Mouse (Mus musculus) layer of hippocampus, adult 18-20 months (tissue): Measurements from ENCODE around the gene Zdhhc11. TPM values are rescaled to one million over a fixed set of nuclear protein-coding genes. Genes with fewer than 3 reads are reported as not detected.
A peak's percentile ranks its signal among the peaks of the same experiment; 100 is the strongest.
"Not testable (repeated sequence)": the region's sequence is repeated elsewhere in the genome, so short reads cannot be mapped to it uniquely, and the experiment has no call there.

Experiments used
- DNase-seq, 2 experiments: peaks; one replicate each; pipeline ENCODE4 v3.0.0; 2022; ENCODE audit warnings: low spot score in 2 of 2
- total RNA-seq, 2 experiments: library from RNA; stranded (reverse); gene quantifications; 2 replicates each; pipeline ENCODE4 v1.2.3; 2021

Zdhhc11 gene
- total RNA-seq, 2 experiments from 2014 or later = not detected

DNA sequence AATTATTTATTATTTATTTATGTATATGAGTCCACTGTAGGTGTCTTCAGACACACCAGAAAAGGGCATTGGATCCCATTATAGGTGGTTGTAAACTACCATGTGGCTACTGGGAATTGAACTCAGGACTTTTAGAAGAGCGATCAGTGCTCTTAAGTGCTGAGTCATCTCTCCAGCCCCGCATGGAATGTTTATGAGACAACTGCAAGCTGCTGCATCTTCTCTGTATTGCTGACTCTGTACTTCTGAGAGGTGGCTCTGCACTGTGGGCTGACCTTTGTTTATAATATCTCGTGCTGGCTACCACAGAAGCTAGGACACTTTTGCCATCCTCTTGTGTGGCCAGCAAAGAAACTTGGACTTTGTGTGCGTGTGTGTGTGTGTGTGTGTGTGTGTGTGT is 37.8 kb downstream of the Zdhhc11 start:
- no peak for DNase-seq

DNA sequence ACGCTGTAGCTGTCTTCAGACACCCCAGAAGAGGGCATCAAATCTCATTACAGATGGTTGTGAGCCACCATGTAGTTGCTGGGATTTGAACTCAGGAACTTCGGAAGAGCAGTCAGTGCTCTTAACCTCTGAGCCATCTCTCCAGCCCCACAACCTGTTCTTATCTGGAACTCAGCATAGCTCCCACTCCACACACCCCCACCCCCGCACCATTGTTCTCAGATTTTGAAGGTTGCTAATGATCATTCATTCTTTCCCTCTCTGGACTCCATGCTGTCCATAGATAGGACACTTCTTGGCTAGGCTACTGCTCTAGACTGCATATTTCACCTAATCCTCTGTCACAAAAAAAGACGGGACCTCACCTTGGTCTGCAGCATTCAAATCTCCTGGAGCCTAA is 43.2 kb downstream of the Zdhhc11 start:
- not testable (repeated sequence) for DNase-seq

DNA sequence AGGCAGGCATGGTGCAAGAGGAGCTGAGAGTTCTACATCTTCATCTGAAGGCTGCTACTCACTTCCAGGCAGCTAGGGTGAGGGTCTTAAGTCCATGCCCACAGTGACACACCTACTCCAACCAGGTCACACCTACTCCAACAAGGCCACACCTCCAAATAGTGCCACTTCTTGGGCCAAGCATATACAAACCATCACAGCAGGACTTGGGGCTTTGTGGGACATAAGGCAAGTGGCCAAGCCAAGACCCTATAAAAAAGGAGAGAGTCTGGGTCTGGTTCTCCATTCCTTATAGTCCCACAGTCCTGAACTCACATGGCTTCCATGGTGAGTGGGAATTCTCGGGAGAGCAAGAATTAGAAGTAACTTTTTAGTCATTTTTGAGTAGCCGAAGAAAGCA is 44.6 kb downstream of the Zdhhc11 start:
- DNase-seq = not testable (repeated sequence)

DNA sequence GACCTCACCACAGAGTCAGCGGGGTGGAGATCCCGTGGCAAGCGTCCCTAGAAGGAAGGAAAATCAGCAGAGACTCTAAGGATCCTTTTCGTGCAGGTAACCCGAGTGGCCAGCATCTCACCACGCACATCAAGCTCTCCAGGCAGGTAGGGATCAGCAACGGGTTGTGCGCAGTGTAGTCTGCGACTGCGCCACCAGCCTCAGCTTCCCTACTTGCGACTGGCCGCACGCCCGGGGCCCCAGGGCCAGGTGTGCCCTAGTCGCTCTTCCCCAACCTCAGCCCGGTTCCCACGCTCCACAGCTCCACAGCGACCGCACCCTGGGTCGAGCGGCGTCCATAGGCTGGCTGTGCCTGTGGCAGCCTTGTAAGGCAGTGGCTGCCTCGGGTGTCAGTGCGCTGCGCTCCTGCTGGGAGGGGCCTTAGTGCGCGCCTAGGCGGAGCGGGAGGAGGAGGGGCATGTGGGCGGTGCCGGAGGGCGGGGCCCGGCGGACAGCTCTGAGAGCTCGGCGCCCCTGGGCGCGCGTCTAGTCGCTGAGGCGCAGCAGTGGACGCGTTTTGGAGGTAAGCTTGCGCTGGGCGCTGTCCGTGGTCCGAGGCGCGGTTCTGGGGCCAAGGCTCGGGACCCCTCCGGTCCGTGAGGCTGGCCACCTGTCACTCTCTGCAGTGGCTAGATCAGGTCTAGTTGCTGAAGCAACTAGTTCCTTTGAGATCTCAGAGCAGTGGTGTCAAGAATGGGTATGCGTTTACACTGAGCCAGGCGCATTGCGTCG is 45.5 kb downstream of the Zdhhc11 start, which contains the start of gene Tppp:
Tppp (plus strand) TSS at position 460 of the 771 bp plus-strand sequence.
- peak; percentile 94 to 97 for DNase-seq

DNA sequence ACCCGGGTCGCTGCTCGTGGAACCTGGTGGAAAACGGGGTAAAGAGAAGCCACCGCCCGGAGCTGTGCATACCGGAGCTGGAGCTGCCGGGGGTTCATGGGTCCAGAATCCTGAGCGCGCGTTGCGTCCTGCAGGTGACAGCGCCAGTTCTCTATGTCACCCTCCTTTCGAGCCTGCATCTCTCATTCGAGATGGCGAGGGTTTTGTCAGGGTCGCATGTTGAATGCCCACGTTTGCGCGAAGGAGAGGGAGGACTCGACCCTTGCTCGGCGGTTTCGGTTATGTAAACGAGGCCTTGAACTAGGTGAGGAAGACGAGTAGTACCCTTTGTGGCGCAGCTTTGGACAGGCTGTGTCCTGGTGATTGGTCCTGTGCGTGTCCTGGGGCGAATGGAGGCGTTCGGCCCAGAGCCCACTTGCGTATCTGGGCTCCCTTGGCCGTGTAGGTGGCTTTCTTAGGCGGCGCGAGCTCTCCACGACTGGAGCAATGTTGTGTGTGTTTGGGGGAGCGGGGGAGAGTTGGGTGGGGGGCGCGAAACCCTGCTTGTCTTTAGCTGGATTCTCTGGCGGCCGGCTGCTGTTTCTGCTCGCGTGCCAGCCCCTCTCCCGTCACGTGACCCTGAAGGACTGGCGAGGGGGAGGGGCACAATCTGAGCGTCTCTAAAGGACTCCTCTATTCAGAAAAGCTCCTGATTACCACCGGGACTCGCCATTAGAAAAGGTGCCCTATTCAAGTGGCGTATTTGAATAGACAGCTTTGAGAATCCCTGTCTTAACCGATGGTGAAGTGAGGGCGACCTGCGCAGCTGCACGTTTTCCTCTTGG is 46.4 kb downstream of the Zdhhc11 start:
- peak; percentile 80 to 90 for DNase-seq

DNA sequence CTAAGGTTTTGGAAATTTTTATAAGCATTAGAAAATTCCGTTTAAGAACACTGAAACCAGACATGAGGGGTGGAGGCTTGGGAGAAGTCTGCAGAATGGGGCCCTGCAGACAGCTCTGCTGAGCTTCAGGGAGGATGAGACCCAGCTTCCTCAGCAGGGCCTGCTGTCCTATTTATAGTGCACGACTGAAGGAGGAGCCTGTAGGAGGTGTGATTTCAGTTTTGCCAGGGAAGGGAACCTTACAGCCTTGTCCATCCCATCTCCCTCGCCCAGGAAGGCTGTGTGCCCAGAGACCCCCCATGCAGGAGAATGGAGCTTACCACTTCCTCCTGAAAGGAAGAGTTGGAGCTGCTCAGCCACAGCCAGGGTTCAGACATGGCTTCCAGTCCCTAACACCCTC is 47.0 kb downstream of the Zdhhc11 start:
- DNase-seq = peak; percentile 39 to 51

DNA sequence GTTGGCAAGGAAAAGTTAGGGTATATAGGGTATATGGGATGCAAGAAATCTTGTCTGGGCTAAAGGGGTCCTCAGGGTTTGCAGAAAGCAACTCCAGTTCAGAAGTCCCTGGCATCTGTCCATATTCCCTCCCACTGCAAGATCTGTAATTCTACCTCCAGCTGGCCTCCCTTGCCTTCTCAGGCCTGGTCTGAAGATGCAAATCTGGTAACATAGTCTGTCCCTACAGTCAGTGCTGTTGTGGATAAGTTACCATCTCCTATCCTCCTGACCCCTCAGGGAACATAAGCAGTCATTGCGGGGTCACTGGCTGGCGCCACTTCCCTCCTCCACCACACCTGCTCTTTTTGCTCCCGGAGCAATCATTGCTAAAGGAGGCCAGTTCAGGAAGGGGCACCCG is 52.3 kb downstream of the Zdhhc11 start:
- DNase-seq = no peak

DNA sequence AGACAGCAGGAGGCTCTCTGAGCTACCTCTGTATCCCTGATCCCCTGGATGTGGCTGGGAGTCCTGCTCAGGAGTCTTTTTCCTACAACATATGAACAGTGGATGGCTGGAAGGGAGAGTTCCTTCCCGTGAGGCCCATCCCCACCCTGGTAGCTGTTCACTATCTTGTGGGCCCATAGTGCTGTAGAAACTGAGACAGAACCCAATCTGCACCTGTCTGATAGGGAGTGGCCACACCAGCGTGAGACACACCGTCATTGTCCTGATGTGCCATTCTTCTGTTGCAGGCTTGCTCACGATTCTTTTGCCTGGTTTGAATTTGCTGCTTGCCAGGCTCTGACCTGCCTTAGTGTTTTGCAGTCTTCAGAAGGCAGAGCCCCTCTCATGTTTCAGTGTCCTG is 53.8 kb downstream of the Zdhhc11 start:
- no peak for DNase-seq

DNA sequence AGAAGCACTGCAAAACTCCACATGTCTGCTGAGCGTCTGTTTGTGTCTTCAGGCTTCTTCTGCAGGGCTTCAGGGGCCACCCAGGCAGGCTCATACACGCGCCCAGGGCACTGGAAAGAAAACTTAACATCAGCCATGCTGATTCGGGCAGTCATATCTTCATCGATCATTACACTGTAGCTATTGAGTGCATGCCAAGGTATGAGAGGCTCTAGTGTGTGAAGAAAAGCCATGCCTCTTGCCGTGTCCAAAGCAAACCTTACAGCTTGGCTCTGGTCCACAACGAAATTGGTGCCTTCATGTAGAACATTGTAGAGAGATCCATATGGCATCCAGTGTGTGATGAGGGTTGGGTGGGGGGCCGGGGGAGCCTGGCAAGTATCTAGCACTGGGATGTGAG is 55.4 kb downstream of the Zdhhc11 start:
- DNase-seq = not testable (repeated sequence)

DNA sequence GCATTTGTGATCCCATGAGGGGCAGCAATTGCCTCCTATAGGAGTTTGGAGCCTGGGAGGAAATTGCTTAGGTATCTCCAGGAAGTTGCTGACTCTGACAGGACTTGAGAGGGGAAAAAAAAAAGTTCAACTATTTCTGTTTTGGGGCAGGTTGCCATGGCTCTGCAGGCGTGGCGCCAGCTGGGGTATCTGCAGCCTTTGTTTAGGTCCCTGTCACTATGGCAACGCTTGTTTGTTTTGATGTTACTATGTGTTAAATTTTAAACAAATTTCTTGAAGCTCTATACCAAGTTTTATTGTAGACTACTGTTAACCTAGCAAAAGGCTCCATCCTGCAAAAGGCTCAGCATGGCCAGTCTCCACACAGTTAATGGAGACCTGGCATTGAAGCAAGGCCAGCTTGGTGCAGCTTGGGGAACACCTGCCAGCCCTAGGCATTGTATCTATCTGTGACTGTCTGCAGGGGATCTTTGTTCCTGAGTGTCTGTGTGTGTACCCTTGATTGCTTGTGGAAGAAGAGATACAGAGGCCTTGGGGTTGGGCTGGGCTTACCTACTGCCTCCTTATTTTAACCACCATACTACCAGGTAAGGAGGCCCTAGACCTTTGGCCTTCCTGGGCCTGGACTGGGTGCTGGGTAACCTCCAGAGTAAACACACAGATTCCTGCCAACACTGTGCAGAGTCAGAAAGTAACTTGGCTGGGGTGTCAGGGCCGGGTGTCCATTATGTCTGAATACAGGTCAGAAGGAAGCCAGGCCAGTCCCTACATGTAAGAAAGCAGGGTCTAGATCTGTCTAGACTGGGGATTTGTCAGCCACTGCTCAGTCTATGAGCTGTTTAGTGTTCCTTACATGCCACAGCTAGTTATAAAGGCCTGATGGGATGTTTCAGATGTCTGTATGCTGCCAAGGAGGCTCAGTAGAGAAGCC is 61.8 kb downstream of the Zdhhc11 start:
- DNase-seq = peak in 1 of 2 experiments; percentile 66

DNA sequence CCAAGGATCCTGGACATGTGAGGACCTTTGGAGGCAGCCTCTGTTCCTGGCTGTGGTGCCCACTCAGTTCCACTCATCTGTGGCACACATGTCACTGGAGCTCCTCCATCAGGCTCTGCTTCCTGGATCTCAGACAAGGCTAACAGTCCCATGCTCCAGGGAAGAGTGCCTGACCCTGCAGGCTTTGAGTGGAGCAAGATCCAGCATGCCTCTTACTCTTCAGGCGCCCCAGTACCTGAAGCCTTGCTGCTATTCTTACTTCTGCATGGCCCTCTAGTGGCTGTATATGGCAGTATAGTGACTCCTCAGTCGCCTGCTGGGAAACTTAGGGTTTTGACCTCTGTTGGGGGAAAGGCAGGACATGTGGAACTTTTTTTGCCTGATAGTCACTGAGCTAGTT is 62.6 kb downstream of the Zdhhc11 start:
- peak in 1 of 2 experiments; percentile 52 for DNase-seq

DNA sequence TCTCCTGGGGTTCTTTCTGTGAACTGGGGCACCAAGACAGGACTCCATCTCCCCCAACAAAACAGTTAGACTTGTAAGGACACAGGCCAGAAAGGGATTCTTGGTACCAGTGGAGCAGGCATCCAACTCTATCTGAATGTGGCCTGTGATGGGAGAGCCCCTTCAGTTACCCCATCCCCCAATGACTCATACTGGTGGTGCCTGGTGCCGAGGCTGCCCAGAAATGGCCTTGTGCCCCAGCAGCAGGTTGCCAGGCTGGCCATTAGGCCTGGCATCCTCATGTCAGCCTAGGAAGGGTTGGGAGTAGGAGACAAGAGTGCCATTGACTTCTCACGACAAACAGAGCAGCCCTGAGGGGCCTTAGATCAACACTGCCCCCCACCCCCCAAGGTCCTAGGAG is 64.5 kb downstream of the Zdhhc11 start:
- peak in 1 of 2 experiments; percentile 60 for DNase-seq

DNA sequence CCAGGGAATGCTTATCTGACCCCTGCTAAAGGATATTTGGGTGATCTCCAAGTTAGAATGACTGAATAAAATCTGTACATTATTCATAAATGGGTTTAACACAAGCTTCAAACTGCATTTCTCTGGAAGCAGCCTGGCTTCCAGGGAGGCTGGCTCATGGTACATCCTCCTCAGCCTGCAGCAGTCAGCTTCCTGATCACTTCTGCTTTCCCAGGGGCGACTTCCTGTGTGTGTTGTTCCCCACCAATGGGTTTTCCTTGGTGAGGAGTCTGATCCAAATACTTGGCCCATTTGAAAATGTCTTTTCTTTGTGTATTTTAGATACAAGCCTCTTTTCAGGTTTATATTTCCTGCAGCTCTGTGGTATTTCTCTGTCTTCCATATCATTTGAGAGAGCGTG is 65.4 kb downstream of the Zdhhc11 start:
- no peak for DNase-seq

DNA sequence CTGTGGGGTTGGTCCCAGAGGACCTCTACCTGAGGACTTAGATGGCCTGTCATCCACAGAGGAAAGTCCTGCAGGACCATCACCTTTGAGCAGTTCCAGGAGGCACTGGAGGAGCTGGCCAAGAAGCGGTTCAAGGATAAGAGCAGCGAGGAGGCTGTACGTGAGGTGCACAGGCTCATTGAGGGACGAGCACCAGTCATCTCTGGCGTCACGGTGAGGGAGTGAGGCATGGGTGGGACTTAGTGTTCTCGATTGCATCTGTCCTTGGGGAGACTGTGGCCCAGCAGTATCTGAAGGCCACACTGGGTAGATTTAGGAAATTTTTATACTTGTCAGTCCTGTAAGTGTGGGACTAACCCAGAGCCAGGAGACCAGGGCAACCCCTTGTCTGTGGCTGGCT is 67.0 kb downstream of the Zdhhc11 start:
- DNase-seq = no peak

DNA sequence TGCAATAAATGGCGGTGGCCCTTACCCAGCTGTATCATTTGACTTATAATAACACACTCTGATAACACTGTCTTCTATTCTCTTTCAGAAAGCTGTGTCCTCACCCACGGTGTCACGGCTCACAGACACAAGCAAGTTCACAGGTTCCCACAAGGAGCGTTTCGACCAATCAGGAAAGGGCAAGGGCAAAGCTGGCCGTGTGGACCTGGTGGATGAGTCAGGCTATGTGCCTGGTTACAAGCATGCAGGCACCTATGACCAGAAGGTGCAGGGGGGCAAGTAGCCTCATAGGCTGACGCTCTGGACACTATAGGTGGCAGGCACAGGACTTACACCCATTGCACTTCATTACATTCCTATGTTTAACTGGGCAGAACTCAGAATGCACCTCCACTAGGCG is 67.5 kb downstream of the Zdhhc11 start:
- no peak for DNase-seq

DNA sequence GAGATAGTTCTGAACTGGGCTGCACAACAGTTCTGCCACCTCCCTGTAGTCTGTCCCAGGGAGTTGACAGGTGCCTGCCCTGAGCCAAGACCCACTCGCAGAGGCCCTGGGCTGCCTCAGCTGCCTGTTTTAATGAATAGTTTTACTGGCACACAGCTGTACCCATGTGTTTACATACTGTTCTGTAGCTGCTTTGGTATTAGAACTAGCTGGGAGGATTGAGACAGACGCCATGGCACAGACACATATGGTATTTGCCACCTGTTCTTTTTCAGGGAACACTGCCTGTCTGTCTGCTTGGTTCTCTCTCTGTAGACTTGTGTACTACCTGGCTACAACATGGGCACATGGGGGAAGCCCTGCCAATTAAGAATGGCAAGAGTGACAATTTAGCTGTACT is 71.1 kb downstream of the Zdhhc11 start:
- peak; percentile 58 to 80 for DNase-seq

DNA sequence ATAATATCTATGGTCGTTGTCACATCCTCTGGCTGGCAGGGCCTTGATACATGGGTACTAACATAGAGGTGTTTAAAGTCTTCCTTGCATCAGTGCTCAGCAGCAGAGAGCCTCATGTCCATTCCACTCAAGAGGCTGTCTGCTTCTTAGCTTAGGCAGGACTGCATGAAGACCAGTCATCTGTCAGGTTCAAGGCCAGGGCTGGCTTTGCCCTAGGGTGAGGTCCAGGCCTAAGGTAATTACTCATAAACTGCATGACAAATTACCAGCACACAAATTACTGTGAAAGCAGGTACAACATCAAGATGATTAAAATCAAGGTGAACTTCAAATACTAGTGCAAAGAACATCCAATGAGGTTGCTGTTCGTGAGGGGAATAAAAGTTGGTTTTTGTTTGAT is 72.1 kb downstream of the Zdhhc11 start:
- no peak for DNase-seq

DNA sequence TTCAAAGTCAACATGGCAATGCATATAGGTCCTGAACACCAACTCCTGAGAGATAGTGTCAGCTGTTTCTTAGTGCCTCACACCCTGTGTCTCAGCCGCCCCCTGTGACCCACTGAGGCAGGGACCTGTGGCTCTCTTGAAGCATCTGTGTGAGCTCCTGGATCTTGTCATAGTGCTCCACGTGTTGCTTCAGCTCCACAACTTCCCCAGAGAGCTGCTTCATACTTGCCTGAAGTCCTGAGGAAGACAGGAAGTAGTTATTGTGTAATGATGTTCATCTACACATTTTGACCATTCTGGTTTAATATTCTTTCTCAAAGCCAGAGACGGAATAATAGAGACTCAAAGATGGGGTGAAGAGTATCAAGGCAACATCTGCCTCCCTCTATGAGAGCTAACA is 76.3 kb downstream of the Zdhhc11 start:
- DNase-seq = no peak
